Mouse (Mus musculus) regulatory T cell (primary cell): Measurements from ENCODE around the gene Camta1.
"Not testable (repeated sequence)": the region's sequence is repeated elsewhere in the genome, so short reads cannot be mapped to it uniquely, and the experiment has no call there.

Source experiments
- in situ Hi-C: fragments of 300-600 bp; cut with MboI, MseI; formaldehyde crosslinking; loops from one replicate; pipeline ENCODE4 v1.15.1; 2025; ENCODE audit warnings: high pct_unique_total_duplicates

Gene Camta1

DNA sequence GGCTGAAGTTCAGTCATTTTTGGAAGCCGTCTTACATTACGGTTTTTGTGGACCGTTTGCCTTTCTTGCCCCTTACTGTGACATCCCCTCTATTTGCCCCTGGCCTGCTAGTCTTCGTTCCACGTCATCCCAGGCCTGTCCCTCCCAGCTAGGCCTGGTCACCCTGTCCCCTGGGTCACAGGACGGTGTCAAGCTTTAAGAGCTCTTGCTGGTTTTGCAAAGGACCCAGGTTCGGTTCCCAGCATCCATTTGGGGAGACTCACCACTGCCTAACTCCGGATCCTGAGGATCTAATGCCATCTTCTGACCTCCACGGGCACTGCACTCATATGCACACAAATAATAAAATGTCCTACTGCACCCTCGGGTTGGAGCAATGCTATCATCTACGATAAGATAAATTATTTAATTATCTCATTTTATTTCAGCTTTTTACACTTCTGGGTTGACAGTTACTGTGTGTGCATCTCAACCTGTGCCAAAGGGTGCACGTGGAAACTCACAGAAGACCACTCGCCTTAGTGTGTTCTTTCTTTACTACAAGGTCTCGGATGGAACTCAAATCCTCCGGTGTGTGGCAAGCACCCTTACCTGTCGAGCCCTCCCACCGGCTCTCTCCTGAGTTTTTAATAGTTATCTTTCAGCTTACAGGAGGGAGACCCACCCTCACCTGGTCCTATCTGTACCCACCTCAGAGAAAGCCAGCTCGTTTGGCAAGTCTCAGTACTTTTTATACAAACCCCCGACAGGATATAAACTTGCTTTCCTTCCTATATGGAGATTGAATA is 951.3 kb downstream of the Camta1 start:
- in situ Hi-C loops, result loop anchor here (10.0 kb wide), 2 partner anchors 1214 to 1216 kb away; no protein-coding TSS in a partner anchor

DNA sequence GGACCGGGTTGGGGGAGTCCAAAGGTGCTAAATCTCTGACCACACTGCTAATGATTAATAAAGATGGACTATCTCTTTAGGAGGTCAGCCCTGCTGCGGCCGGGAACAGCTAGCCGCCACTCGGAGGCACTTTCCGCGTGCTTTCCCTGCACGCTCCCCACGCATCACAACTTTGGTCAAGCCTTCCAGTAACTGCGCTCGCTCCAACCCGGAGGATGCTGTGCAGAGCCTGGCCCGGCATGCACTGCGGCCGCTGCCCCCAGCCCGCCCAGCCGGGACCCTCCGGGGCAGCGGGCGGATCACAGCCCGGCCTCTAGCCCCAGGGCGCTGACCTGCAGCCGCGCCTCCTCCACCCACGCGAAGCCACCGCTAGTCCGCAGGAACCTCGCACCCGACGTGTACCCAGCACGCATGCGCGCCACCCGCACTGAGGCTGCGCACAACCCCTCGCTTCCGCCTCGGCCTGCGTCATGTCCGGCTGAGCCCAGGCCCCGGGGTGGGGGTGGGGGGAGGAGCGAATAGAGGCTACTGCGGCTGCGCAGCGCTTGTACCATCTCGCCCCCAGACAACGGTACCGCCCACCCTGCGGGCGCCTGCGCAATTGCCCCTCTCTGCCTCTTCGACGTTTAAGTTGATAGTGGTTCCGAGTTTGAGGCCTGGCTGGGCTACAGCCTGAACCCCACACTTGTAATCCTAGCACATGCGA is 952.1 kb downstream of the Camta1 start:
- in situ Hi-C loops, result loop anchor here (10.0 kb wide), 2 partner anchors 1215 kb away; no protein-coding TSS in a partner anchor

DNA sequence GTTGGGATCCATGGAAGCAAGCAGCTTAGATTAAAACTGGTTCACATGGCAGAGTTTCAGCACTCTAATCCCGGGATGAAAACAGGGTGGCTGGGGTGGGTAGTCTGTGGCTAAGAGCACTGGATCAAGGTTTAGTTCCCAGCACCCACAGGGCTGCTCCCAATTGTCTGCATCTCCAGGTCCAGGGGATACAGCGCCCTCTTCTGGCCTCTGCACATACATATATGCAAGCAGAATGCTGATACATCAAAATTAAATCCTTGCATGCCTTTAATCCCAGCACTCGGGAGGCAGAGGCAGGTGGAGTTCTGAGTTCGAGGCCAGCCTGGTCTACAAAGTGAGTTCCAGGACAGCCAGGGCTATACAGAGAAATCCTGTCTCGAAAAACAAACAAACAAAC is 953.2 kb downstream of the Camta1 start:
- in situ Hi-C loops, result not testable (repeated sequence)

DNA sequence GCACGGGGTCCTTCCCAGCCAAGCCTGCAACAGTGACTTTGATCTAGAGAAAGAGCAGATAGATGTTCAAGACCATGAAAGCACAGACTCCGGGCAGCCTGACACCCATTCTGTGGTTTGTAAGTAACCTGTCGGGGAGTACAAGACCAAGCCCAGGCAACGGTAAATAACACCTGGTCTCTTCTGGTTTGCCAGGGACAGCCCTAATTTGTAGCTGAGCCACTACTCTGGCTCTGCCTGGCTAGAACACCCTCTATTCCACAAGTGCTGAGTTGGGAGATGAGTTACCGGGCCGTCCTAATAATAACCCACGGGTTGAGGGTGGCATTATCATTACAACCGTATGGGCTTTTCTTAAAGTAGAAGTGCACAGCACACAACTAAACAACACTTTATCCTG is 954.6 kb downstream of the Camta1 start:
- in situ Hi-C loops, result no loop called here

DNA sequence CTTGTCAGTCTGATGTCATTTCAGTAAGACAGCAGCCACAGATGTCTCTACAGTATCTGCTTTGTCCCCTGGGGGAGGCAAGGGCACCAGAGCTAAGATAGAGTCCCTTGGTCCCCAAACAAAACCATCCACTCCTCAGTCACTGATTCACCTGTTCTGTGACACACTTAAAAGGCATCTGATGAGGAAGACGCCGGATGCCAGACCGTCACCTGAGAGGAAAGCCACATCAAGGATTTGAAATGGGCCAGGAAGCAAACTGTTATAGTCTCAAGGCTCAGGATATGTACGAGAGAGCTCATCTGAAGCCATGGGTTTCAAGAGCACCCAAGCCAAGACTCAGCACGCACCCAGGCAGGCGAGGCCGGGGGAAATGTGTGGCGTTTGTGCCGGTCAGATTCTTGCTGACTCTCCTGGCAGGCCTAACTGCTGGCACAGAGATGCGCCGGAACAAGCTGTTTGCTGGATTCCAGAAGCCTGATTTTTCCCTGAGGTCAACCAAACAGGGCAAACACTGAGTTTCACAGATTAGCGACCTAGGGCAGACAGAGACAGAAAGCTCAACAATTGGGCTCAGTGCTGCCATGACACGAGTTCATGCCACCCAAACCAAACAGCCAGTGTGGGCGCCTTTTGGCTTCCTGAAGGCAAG is 958.5 kb downstream of the Camta1 start:
- in situ Hi-C loops, result no loop called here

DNA sequence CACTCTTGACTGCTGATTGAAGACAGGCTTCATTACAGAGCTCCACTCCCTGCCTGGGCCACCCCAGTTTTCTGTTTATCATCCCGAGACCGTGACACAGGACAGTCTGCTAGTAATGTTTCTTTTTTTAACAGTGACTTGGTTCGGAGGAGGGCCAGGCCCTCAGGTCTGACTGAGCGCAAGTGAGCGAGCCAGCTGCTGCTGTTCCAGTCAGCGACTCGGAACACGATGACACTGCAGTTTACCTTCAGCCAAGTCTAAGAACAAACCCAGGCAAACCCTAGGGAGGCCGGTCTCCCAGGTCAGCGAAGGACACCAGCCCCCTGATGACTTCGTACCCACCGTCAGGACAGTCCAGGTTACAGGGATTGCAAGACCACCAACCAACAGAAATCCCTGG is 959.6 kb downstream of the Camta1 start:
- in situ Hi-C loops, result no loop called here

DNA sequence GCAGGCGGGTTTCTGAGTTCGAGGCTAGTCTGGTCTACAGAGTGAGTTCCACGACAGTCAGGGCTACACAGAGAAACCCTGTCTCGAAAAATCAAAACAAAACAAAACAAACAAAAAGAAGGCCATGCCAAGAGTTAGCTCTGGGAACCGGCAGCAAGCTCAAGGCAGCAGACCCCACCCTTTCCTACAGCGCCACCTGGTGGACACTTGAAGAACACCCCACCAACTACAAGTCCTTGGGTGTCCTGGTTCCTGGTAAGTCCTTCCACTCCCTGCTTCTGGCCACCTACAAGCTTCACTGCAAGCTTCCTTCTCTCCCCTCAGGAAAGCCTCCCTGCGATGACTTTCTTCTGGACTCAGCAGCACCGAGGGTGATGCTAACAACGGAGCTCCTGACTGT is 960.0 kb downstream of the Camta1 start:
- in situ Hi-C loops, result no loop called here

DNA sequence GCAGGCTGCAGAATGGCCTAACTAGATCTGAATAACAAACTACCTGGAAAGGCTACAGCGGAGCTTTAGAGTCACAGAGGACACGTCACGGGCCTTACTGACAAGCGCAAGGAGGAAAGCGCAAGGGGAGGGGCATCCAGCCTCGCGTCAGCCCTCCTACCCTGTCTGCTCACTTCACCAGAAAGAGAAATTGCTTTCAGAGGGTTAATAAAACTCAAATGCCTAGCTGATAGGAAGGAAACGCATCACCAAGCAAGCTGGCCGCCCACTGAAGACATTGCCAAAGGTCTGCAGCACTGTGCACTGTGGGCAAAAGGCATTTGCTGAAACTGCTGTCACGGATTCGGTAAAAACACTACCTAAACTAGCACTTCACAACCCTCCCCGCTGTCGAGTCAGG is 961.2 kb downstream of the Camta1 start:
- in situ Hi-C loops, result no loop called here

DNA sequence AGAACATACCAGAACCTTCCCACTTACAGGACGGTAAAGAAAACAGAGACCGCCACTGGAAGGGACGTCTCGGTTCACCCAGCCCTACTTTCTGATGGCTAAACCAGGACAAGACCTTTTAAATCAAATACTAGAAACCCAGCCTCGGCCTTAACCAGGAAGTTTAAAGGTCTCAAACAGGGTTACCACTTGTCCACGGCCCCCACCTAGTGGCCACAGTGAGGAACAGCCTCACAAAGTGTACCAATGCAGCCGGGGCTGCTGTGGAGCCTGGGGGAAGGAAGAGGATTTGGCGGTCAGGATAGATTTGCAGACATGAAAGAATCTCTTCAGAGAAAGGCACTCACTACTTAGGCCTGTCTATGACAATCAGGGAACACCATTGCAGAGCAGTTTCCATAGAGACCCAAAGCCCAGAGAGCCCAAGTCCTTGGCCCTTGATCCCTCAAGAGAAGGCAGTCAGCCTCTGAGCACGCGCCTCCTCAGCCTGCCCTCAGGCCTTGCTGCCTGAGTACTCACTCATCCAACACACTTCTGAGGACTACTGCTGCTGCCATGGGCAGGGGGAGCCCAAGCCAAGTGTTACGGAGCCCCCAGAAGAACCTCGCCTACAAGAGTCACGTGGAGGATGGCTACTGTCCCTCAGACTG is 962.8 kb downstream of the Camta1 start:
- in situ Hi-C loops, result loop anchor here (25.0 kb wide), 1 partner anchor 237 kb away; the partner anchor contains the start of gene Slc45a1

DNA sequence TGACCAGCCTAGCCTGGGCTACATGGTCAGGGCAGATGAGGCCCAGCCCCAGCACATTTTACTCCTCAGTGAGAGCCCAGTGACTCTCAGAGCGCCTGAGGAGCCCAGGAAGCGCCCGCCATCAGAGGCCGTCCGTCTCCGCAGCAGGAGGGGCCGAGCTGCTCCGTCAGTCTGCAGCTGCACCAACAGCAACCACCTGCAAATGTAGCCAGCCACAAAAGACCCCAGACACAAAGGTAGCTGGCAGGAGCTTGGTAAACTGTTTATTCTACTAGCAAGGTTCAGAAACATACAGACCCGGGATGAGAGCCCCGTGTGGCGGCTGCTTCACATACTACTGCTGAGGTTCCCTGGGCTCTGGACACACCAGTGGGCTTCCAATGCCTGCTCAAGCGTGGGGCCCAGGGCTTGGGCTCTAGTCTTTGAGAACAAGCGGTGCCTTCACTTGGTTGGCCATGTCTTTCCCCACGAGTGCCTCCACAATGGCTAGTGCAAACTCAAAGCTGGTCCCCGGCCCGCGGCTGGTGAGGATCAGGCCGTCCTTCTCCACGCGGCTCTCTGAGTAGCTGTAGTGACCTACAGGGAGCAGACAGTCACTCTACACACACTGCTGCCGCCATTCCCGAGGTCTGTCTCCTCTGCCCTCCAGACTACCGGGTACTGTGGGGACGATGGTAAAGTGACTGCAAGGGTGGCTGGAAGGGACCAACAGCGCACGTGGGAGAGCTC is 964.6 kb downstream of the Camta1 start:
- in situ Hi-C loops, result loop anchor here (25.0 kb wide), 1 partner anchor 235 kb away; the partner anchor contains the start of gene Slc45a1

DNA sequence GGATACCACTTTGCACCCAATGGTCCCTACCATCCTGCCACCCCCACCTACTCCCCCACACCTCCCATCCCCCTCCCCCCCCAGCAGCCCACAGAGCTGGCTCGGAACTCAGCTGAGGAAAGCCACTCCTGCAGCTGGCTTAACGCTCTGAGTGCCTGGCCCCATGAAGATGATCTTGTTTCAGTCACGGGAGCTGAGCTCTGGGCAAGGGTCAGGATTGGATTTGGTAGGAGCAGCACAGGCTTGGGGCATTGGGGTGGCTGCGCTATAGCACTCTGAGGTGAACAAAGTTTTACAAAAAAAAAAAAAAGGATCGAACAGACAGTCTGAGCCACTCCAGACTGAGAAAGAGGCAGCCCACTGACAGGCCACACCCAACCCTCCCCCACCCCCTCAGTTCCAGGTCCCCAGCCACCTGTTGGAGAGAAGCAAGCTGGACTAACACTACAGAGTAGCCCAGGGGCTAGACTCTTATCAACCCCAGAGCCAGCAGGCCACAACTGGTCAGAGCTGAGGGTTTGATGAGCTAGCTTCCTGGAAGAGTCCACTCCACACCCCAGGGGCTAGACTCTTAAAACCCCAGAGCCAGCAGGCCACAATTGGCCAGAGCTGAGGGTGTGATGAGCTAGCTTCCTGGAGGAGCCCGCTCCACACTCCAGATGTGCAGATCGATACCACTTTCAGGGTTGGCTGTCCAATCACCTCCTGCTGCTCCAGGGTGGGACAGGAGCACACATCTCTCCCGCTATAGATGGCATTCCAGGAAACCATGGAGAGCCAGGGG is 966.8 kb downstream of the Camta1 start:
- in situ Hi-C loops, result loop anchor here (25.0 kb wide), 1 partner anchor 233 kb away; the partner anchor contains the start of gene Slc45a1

DNA sequence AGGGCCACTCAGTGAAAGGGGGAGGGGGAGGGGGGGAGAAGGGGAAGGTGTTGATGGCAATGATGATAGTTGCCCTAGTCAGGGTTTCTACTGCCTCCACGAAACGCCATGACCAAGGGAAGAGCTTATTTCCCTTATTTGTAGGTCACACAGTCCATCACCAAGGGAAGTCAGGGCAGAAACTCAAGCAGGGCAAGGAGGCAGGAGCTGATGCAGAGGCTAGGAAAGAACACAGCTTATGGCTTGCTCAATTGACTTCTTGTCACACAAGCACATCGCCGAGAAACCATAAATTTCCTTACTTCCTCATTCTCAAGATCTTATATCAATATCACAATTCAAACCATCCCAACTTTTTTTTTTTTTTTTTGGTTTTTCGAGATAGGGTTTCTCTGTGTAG is 970.4 kb downstream of the Camta1 start:
- in situ Hi-C loops, result loop anchor here (25.0 kb wide), 1 partner anchor 229 kb away; the partner anchor contains the start of gene Slc45a1

DNA sequence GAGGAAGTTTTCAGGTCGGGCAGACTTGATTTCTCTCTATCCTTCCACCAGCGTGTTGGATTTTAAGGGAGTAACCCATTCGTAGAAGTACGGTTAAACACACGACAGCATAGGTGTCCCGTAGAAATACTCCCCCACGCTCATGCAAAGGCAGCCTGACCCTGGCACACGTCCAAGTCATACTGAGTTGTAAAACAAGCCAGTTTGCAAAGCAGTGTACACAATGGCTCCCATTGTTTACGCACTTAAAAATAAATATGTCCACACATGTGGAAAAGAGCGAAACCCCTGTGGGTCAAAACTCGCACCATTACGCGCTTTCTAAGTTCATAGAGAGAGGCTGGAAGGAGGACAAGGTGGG is 971.7 kb downstream of the Camta1 start:
- in situ Hi-C loops, result loop anchor here (25.0 kb wide), 1 partner anchor 228 kb away; the partner anchor contains the start of gene Slc45a1

DNA sequence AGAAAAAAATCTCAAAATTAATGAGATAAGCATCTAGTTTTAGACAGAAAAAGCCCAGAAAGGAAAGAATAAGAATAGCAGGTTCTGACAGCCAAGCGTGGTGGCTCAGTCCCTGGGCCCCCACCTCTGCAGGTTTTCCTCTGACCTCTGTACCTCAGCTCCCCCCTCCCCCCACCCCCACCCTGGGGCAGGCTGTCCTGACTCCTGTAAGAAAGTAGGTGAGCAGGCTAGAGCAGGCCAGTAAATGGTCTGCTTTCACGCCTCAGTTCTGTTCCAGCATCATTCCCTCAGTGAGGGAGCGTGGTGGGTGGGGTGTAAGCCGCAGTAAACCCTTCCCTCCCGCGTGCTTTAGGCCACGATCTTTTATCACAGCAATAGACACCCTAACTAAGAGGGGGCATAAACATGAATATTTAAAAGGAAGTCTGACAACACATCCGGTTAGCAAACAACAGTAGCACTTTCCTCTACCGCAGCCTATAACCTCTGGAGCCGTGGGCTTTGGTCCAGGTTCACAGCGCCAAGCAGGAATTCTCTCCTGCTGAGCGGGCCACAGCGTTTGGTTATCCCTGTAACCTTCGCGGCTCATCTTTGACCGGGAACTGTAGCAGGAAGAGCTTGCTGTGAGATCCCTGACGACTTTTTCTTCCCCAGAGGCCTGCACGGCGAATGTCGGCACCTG is 972.3 kb downstream of the Camta1 start:
- in situ Hi-C loops, result loop anchor here (25.0 kb wide), 1 partner anchor 227 kb away; the partner anchor contains the start of gene Slc45a1

DNA sequence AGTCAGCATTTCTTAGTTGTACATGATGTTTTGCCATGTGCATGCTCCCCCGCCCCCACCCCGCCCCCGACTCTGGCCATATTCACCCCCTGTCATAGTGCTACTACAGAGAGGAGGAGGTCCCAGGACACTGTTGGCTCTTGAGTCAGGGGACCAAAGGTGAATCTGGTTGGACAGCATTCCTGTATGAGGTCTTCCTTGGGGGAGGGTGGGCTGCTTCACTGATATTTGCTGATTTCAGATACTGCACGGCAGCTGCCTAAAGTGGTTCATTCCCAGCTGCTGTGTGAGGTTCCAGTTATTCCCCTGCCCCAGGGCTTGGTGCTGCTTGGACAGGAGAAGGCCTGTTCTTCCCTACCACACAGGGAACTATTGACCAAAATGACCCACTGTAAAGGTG is 973.2 kb downstream of the Camta1 start:
- in situ Hi-C loops, result loop anchor here (25.0 kb wide), 1 partner anchor 226 kb away; the partner anchor contains the start of gene Slc45a1

DNA sequence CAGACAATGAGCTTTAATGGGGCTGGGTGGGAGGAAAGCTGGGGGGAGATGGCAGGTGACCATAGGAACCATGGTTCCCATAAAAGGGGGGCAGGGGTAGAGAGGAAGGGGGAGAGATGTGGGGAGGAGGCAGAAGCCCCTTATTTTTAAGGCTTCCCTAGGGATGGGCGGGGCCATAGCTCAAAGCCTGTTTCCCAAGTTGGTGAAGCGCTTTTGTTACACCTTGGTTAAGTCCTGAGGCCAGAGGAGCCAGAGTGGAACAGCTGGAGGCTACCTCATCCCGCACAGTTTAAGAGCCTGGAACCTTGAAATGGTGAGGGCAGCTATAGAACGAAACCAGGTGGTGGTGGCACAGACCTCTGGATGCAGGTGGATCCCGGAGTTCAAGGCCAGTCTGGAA is 973.8 kb downstream of the Camta1 start:
- in situ Hi-C loops, result loop anchor here (25.0 kb wide), 1 partner anchor 226 kb away; the partner anchor contains the start of gene Slc45a1

DNA sequence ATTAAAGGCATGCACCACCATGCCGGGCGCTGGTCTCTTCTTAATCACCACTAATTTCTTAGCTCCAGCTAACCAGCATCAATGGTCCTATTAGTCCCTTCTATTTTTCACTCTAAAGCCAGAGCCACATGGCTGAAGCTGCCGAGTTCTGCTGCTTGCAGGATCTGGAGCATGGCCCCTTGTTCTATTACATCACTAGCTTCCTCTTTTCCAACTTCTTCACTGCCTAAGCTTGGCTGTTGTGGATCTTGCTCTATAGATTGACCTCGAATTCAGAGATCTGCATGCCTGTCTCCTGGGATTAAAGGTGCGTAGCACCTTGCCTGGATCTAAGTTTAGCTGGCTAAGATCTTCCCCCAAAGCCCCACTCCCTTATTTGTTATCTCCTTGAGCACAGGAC is 979.0 kb downstream of the Camta1 start:
- in situ Hi-C loops, result loop anchor here (25.0 kb wide), 1 partner anchor 220 kb away; the partner anchor contains the start of gene Slc45a1

DNA sequence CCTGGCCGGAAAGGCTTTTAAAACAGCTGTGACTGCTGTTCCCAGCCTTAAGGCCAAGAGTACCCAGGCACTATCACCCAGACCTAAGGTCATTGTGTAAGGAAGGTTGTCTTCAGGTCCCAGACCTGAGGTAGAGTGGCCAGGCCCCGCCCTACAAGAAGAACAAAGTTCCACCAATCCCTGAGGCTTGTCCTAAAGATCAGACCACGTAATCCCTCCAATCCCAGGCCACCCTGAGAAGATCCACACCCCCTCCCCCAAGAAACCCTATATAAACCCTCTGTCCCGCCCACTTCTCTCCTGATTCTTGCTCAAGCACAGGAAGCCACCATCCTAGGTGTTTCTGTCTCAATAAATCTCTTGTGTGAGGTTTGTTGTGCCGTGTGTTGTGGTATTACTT is 981.3 kb downstream of the Camta1 start:
- in situ Hi-C loops, result loop anchor here (25.0 kb wide), 1 partner anchor 218 kb away; the partner anchor contains the start of gene Slc45a1

DNA sequence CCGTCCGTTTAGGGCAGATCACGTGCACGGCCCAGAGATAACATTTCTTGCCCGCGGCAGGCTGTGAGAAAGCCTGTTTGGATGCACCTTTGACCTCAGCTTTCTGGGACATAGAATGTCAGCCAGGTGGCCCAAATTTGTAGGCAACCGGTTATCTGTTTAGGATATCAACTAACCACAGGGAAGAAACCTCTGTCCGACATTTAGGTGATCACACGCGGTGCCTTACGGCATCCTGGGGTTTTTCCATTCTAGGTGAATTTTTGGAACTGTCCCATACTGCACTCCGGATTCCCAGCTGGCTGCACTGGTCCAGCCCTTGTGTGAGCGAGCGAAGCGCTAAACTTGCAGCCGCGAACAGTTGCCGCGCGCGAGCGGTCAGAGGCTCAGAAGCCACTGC is 982.0 kb downstream of the Camta1 start:
- in situ Hi-C loops, result loop anchor here (25.0 kb wide), 1 partner anchor 217 kb away; the partner anchor contains the start of gene Slc45a1
